Mouse (Mus musculus): ENCODE data around the gene Tcf7l2. TPM values are rescaled to one million over a fixed set of nuclear protein-coding genes. Genes with fewer than 3 reads are reported as not detected.

Gene Tcf7l2
- total RNA-seq, 2 experiments from 2014 or later: 22.8 to 26.1 TPM

DNA sequence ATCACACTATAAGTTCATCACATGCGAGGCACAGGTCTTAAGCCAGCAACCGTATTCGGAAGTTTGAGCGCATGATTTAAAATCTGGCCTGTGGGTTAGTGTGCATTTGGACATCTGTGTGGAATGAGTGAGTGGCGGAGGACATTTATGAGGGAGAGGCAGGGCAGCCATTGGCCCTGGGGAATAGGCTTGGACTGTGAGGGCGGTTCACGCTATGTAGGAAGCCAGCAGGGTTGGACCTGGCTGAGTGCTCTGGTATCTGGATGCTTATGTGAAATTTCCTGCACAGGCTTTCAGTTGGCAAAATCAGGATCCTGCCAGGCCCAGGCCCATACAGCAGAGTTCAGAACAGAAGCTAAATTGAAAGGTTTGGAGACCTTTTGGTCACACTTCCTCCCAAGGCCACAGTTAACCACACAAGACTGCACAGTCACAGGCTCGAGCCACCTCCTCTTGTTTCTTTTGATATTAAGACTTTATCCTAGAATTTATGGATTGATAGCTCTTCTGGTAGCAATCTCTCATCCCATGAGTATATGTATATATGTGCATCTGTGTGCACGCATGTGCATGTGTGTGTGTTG lies 89.4 kb downstream of the Tcf7l2 start:
- DNase-seq: peak; percentile 59

DNA sequence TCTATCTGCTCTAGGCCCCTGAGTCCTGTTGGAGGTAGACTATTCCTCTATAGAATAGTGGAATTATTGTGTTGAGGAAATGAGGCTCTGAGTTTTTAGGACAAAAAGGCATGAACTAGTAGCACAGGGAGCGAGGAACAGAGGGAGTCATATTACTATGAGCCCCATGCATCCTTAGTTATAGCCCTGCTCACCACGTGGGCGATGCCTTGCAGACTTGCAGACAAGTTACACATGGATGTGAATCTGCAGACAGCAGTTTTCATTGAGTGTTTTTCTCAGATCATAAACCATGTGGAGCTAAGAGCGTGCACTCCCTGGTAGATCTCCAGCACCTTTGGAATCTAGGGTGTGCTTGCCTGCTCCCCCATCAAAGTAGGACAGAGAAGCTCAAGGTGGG lies 90.5 kb downstream of the Tcf7l2 start:
- no peak for DNase-seq

DNA sequence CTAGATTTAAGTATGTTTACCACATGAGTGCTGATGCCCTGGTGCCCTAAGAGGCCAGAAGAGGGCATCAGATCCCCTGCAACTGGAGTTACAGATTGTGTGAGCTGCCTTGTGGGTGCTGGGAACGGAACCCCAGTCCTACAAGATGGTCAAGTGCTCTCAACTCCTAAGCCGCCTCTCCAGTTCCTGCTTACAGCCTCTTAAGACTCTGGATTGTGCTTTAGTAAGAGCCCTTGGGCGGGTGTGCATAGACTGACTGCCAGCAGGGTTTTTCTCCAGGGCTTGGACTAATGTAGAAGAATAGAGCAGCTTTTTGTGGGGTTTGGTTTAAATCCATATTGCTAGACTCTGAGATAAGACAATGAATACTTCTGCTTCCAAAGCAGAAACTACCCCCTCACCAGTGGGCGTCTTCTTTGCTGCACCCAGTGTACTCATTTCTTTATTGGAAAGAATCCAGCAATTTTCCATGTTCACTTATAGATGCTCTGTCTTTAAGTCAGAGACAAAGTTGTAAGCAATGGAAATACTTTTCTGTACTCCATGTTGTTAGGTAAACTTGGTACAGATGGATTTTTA lies 92.3 kb downstream of the Tcf7l2 start:
- DNase-seq: no peak

GRCm38 (mm10) chr19:55836930-55837687 lies 95.5 kb downstream of the Tcf7l2 start:
- DNase-seq: no peak

DNA sequence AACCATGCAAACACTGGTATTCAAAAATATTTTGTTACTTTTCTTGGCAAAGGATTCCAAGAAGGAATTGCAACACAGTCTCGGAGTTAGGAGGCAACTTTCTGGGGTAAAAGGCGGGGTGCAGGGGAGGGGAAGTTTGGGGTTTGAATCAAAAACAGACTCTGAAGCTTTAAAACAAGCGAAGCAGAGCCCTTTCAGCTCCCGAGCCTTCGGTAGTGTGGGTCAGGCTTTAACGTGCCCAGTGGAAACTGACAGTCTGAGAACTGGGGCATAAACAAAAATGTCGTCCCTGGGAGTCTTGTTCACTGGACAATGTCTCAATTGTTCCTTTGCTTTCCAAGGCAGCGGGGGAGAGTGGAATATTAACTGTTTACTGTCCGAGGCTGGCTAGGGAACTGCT lies 96.3 kb downstream of the Tcf7l2 start:
- no peak for DNase-seq

GRCm38 (mm10) chr19:55838389-55839035 lies 96.9 kb downstream of the Tcf7l2 start:
- DNase-seq: no peak

DNA sequence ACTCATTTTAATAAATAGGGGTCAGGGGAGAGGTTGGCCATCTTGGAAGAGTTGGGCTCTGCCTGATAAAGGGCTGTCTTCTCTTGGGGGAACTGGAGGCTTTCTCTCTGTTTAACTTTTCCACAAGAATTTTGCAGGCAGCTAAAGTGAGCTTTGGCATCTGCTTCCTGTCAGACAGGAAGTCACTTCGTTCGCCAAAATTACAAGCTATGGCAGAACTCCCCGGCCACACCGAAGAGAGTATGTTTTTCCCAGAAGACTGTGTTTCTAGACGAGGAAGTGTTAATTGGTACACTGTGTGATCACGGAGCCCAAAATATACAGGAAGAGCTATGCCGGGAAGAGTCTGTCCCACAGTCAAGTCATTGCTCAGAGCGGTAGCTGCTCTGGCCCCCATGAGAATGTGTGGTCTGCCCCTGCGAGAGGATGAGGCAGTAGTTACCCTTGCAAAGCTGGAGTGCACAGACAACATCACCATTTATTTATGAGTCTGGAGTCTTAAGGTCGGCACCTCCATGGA lies 97.5 kb downstream of the Tcf7l2 start:
- no peak for DNase-seq

GRCm38 (mm10) chr19:55840499-55841121 lies 99.0 kb downstream of the Tcf7l2 start:
- DNase-seq: no peak

- DNase-seq: no peak
These were observed 100.4 kb downstream of the Tcf7l2 start for GRCm38 (mm10) chr19:55842046-55842445.

- no peak for DNase-seq
These were observed 101.7 kb downstream of the Tcf7l2 start for GRCm38 (mm10) chr19:55843111-55843887.

- DNase-seq: no peak
These were observed 104.1 kb downstream of the Tcf7l2 start for GRCm38 (mm10) chr19:55845702-55846101.

GRCm38 (mm10) chr19:55846256-55846655 lies 104.6 kb downstream of the Tcf7l2 start:
- DNase-seq: no peak

- DNase-seq: no peak
These were observed 105.4 kb downstream of the Tcf7l2 start for GRCm38 (mm10) chr19:55847043-55847442.

GRCm38 (mm10) chr19:55850402-55851078 lies 108.9 kb downstream of the Tcf7l2 start:
- no peak for DNase-seq

- DNase-seq: peak; percentile 80
These were observed 110.1 kb downstream of the Tcf7l2 start for GRCm38 (mm10) chr19:55851498-55852324.

GRCm38 (mm10) chr19:55854389-55854788 lies 112.8 kb downstream of the Tcf7l2 start:
- DNase-seq: no peak

DNA sequence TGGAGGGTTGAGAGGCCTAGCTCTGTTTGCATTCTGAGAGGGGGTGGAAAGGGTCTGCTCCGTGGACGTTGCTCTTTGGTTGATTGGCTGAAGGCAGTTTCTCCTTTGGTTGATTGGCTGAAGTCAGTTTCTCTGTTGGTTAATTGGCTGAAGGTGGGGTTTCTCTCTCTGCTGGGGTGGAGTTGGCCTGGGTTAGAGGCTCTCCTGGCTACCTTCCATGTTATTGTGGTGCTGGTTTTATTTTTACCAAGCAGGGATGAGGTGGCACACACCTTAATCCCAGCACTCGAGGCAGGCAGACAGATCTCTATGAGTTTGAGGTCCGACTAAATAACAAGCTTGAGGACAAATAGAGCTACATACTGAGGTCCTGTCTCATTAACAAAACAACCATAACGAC lies 114.0 kb downstream of the Tcf7l2 start:
- no peak for DNase-seq

DNA sequence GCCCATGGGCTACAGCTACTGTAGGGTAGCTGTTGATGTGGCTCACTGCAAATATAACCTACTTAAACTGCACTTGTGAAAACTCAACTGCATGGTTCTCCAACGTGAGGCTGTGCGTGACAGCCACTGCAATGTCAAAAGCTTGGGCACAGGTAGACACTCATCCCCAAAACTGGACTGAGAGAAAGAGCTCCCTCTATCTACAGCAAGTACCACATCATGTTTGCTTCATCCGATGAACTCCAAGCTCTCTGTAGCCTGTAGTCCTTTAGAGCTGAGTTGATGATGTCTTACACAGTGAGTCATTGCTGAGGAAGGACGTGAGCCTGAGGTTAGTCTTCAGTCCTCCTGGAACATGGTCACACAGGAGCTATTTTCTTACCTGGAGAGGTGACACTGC lies 115.7 kb downstream of the Tcf7l2 start:
- no peak for DNase-seq

DNA sequence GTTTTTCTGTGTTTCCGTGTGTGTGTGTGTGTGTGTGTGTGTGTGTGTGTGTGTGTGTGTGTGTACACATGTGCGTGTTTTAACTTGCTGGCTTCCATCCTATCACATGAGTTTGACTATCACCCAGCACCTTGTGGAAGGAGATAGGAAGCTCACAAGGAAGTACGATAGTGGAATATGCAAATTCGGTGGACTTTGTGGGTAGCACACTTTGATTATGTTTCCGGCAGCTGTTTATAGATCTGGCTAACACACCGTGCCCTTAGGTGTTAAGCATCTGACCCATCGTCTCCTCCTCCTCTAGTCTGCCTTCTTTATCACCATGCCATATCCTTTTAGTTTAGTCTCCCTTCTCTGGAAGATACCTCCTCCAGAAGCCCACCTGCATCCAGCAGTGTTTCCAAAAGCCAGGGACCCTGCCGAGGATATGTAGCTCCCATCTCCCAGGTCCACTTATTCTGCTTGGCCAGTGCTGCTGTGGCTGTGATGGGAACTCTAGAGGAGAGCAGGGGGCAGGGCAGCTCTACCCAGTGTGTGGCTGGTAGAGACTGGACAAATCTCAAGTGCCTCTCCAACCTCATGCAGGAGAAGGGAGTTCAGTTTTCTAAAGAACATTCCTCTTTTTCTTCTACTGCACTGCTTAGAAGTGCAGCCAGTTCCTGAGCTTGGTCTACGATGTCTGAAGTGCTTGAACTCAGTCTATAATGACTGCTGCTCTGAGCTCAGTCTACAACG lies 118.6 kb downstream of the Tcf7l2 start:
- DNase-seq: no peak
